Mouse (Mus musculus): Measurements from ENCODE around the gene Fblim1.

GRCm38 (mm10) chr4:141622580-141622979 is 16.7 kb upstream of the Fblim1 start:
- TF ChIP-seq CTCF (IDR thresholded peaks at IDR 0.05; ENCODE audit: extremely low read depth, insufficient read depth, insufficient read length, insufficient replicate concordance) (no peak), POLR2A (IDR thresholded peaks at IDR 0.05; ENCODE audit: low read depth, low read length) (no peak)

Measured in spleen, adult 2 months (tissue).